Mouse (Mus musculus): ENCODE data around the gene Cdkn1c. TPM values are rescaled to one million over a fixed set of nuclear protein-coding genes. Genes with fewer than 3 reads are reported as not detected.

Gene Cdkn1c
- polyA plus RNA-seq (2012; ENCODE audit: low replicate concordance): 0.39 and 1.1 TPM in 2 replicates

GRCm38 (mm10) chr7:143460874-143461273, at the start of gene Cdkn1c:
Gene Cdkn1c (minus strand): TSS chr7:143461050.

DNA sequence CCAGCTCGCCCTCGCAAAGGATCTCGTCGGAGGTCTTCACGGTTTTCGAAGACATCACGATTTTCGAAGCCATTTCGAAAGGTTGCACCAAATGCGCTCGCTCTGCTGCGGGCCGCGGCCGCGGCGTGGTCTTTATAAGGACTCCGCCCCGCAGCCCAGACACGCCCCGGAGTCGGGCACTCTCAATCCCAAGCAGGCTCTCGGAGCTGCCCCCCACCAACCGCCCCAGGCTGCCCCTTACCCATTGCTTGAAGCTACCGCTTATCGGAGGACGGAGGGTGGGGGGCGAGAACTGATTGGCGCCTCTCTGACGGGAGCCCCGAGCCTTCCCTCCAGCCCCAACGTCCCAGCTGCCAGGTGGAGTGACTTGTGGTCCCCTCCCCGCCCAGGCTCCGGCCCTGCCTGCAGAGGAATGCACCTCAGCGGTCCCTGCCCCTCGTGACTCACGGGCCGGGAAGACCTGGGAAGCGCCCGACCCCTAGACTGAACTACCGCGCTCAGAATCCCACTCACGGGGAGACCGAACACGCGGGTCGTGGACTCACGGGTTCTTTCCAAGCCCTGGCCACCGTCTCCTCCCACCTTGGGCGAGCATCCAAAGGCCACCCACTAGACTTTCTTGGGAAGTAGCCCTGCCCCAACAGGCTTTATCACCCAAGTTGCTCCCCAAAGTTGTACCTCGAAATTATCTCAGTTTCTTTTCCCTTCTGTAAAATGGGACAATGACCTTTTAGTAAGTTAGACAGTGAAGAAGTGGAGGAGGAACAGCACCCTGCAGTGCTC, 41.8 kb upstream of the Cdkn1c start, which contains the start of gene Phlda2:
Gene Phlda2, minus strand, starts transcription at position 733 of the 783 bp plus-strand sequence.

DNA sequence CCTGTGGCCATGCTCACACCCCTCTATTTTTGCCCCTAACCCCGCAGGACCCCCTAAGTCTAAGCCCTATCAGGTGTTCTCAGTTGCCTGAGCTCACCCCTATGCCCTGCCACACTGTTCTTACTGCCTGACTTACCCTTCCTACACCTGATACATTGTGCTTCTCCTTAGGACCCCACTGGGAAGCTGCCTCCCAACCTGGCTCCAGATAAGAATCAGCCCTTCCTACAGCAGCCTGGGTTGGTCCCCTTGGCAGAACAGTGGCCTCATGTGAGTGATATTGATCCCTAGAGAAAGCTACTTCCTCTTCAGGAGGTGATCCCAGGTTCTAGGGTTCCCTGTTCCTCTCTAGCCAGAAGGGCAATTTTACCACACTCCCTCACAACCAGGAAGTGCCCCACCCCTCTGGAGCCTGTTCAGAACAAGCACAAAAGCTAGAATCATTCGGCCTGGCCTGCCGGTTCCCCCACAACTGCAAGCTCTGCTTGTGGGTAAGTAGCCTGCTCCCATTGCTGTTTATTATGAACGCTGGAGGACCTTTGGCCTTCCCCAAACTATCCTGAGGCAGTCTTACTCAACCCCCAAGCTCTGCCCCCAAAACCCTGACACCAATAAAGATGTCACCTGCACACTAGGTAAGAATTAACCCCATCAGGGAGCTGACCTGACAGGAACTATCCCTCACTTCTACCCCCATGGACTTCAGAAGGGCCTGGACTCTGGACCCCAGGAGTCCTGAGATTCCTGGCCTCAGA, 12.7 kb upstream of the Cdkn1c start, which contains the start of gene Slc22a18:
Gene Slc22a18, plus strand, starts transcription at position 390 of the 755 bp plus-strand sequence.

Other genes with a start within 250 kb of the Cdkn1c start
- 0.30 TPM in 1 of 2 replicates, not detected in the other for gene Slc22a18, start 12.7 kb upstream of the Cdkn1c start, polyA plus RNA-seq (2012; ENCODE audit: low replicate concordance)
- gene Phlda2, start 42.1 kb upstream of the Cdkn1c start, polyA plus RNA-seq (2012; ENCODE audit: low replicate concordance): 11.6 and 16.0 TPM in 2 replicates
- 22.5 and 50.1 TPM in 2 replicates for gene Nap1l4, start 88.1 kb upstream of the Cdkn1c start, polyA plus RNA-seq (2012; ENCODE audit: low replicate concordance)
- 30.6 and 46.1 TPM in 2 replicates for gene Cars, start 139.0 kb upstream of the Cdkn1c start, polyA plus RNA-seq (2012; ENCODE audit: low replicate concordance)
- 0.13 TPM in 1 of 2 replicates, not detected in the other for gene Tnfrsf26, start 167.7 kb upstream of the Cdkn1c start, polyA plus RNA-seq (2012; ENCODE audit: low replicate concordance)
- 0.82 TPM in 1 of 2 replicates, not detected in the other for gene Tnfrsf22, start 188.6 kb upstream of the Cdkn1c start, polyA plus RNA-seq (2012; ENCODE audit: low replicate concordance)
- 0.16 TPM in 1 of 2 replicates, not detected in the other for gene Tnfrsf23, start 224.8 kb upstream of the Cdkn1c start, polyA plus RNA-seq (2012; ENCODE audit: low replicate concordance)